Mouse (Mus musculus) liver, embryonic 14.5 days (tissue): ENCODE measurements at regions not wholly inside any gene's neighbourhood (a gene's known extent, or its start where the extent isn't known, plus 50 kb on each side); places are given as distances from the start of the nearest gene placed in this dataset.

Experiments used
- CTCF ChIP-seq: IDR thresholded peaks from 2 replicates; pipeline ENCODE4 v1.5.1; 2016; ENCODE audit warnings: antibody characterized with exemption, low read depth, control low read depth
- EP300 ChIP-seq: IDR thresholded peaks from 2 replicates; pipeline ENCODE4 v1.6.1; 2016; ENCODE audit warnings: antibody characterized with exemption, low read depth

- no peak for TF ChIP-seq CTCF
- no peak for TF ChIP-seq EP300
Measured at GRCm38 (mm10) chrX:159156976-159157375, 53.1 kb upstream of the Rps6ka3 start.
